Mouse (Mus musculus) ES-Bruce4 (cell line): ENCODE measurements at regions not wholly inside any gene's neighbourhood (a gene's known extent, or its start where the extent isn't known, plus 50 kb on each side); places are given as distances from the start of the nearest gene placed in this dataset.

Source experiments
- H3K27ac ChIP-seq: 2 replicates; pipeline ENCODE4 v1.5.1; 2012; ENCODE audit warnings: low read length, inconsistent platforms; ENCODE audit not compliant: insufficient read depth
- H3K27me3 ChIP-seq: 2 replicates; pipeline ENCODE4 v1.6.1; 2012; ENCODE audit warnings: mild to moderate bottlenecking, low read length, inconsistent platforms; ENCODE audit not compliant: control insufficient read depth, poor library complexity, insufficient read depth, severe bottlenecking
- H3K36me3 ChIP-seq: 2 replicates; pipeline ENCODE4 v1.6.1; 2012; ENCODE audit warnings: inconsistent platforms, mild to moderate bottlenecking, low read length, moderate library complexity; ENCODE audit not compliant: control insufficient read depth, poor library complexity, insufficient read depth, severe bottlenecking
- H3K4me1 ChIP-seq: one replicate; pipeline ENCODE4 v1.8.1; 2011; ENCODE audit warnings: low read length; ENCODE audit not compliant: control insufficient read depth, insufficient read depth
- H3K4me3 ChIP-seq: 2 replicates; pipeline ENCODE4 v1.5.1; 2011; ENCODE audit warnings: low read depth, mild to moderate bottlenecking, low read length
- H3K9ac ChIP-seq: 2 replicates; pipeline ENCODE4 v1.6.1; 2012; ENCODE audit warnings: low read depth, mild to moderate bottlenecking, inconsistent platforms; ENCODE audit not compliant: poor library complexity, severe bottlenecking
- H3K9me3 ChIP-seq: replicated peaks from 2 replicates; pipeline ENCODE4 v1.6.1; 2012; ENCODE audit warnings: mild to moderate bottlenecking, low read length, inconsistent platforms; ENCODE audit not compliant: control insufficient read depth, poor library complexity, insufficient read depth, severe bottlenecking
- CTCF ChIP-seq: IDR thresholded peaks from one replicate; pipeline ENCODE4 v1.8.1; 2011; ENCODE audit warnings: low read depth, low read length
- EP300 ChIP-seq: IDR thresholded peaks from 2 replicates; pipeline ENCODE4 v1.6.1; 2011; ENCODE audit warnings: low read depth, low read length; ENCODE audit not compliant: insufficient read depth
- POLR2A ChIP-seq: IDR thresholded peaks from one replicate; pipeline ENCODE4 v1.8.1; 2011; ENCODE audit warnings: low read length; ENCODE audit not compliant: insufficient read depth

DNA sequence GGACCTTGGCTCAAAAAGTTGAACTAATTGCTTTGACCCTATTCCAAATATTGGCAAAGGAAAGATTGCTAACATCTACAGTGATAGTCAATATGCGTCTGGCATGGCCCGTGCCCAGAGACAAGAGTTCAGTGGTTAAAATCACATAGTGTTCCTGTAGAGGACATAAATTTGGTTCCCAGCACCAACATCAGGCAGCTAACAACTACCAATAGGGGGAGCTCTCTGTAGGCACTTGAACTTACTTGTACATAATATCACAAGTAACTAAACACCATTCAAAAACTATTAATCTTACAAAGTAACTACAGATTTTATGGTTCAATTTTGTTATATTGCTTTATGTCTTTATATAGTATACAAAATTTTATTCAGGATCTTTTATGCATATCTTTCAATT is 74.3 kb downstream of the Serpinb9g start:
- H3K27me3 ChIP-seq, result no peaks in the 10 kb centered on the region
- no peak for TF ChIP-seq EP300
- no peak for TF ChIP-seq CTCF
- TF ChIP-seq POLR2A, result no peak
- H3K9me3 ChIP-seq, result no peaks in the 10 kb centered on the region
- no peak overlapping the region for H3K27ac ChIP-seq
- H3K9ac ChIP-seq, result no peak overlapping the region
- H3K36me3 ChIP-seq, result no peaks in the 10 kb centered on the region
- H3K4me3 ChIP-seq, result no peak overlapping the region
- H3K4me1 ChIP-seq, result no peaks in the 10 kb centered on the region

DNA sequence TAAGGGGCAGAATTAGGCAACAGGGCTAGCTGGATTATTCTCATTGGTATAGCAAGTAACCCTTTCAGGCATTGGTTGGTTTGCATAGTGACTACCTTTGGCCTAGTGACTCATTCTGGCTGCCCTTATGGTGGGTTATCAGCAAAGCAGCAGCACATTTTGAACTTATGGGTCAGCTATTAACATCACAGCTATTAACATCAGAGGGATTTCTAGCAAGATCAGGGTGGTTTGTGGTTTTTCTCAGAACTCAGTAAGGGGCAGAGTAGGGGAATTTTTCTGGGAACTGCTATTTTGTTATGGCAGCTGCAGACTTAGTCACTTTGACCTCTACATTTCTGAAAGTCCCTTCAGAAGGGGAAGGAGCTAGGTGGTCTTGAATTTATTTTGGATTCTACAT is 75.1 kb downstream of the Serpinb9g start:
- Histone ChIP-seq H3K4me1 (no peaks in the 10 kb centered on the region), H3K4me3 (no peak overlapping the region), H3K9ac (no peak overlapping the region), H3K36me3 (no peaks in the 10 kb centered on the region), H3K27me3 (no peaks in the 10 kb centered on the region), H3K9me3 (no peaks in the 10 kb centered on the region; the same call in 1 of the 2 replicates), H3K27ac (no peak overlapping the region)
- TF ChIP-seq EP300 (no peak), CTCF (no peak), POLR2A (no peak)

DNA sequence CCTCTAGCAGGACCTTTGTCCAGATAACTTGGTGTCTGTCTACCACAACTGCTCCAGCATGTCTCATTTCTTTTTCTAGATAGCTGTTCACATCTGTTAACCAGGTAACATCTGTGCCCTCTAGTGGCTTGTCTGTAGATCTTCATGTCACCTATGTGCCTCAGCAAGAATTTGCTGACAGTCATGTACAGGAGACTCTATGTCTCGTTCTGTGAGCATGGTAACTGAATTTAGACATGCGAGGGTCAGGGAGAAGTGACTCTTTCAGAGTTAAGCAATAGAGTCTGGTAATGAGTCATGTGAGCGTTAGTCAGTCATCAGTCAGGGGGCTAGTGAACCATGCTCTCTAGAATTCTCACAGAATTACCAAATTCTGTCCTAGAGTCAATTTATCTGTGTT is 77.0 kb downstream of the Serpinb9g start:
- no peak overlapping the region for H3K4me3 ChIP-seq
- no peak for TF ChIP-seq POLR2A
- no peak for TF ChIP-seq EP300
- no peak for TF ChIP-seq CTCF
- H3K9ac ChIP-seq, result no peak overlapping the region
- H3K4me1 ChIP-seq, result no peaks in the 10 kb centered on the region
- H3K36me3 ChIP-seq, result no peaks in the 10 kb centered on the region
- H3K27me3 ChIP-seq, result no peaks in the 10 kb centered on the region
- H3K27ac ChIP-seq, result no peak overlapping the region
- peaks cover 11% of the 10 kb centered on the region for H3K9me3 ChIP-seq

DNA sequence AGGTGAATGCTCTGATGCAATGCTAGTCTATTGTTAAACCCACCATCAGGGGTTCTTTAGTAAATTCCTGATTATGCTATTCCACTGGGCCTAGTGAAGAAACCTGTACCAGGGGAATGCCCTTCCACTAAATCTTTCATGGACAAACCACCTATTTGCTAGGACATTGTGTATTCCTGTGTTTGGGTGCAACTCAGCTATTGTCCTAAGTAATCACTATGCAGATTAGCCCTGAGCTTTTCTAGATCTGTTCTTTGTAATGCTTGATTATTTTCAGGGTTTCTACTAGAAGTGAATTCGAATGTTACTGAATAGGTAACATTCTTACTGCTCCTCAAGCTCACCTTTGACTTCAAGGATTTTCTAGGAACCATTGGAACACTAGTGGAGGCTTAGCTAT is 78.3 kb downstream of the Serpinb9g start:
- Histone ChIP-seq H3K4me3 (no peak overlapping the region), H3K36me3 (no peaks in the 10 kb centered on the region), H3K27me3 (no peaks in the 10 kb centered on the region), H3K9ac (no peak overlapping the region), H3K9me3 (peaks cover 13% of the 10 kb centered on the region), H3K27ac (no peak overlapping the region), H3K4me1 (no peaks in the 10 kb centered on the region)
- no peak for TF ChIP-seq CTCF
- no peak for TF ChIP-seq POLR2A
- no peak for TF ChIP-seq EP300

DNA sequence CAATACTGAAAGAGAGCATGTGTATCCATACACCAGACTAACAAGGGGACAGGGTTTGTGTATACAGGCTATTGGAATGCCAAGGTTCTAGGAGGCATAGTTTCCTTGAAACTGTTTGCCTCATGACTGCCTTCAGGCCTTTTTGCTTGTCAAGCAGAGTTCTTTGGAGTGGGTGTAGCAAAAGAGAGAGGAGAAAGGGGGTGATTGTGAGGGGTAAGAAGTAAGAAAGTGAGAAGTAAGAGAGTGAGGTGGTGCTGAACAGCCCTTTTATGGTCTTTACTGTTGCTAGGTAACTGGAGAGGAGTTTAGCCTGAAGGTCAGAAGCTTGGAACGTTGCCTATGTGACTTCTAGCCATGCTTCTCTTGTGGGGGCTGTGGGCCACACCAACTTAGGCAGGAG is 78.8 kb downstream of the Serpinb9g start:
- no peak for TF ChIP-seq CTCF
- TF ChIP-seq EP300, result no peak
- TF ChIP-seq POLR2A, result no peak
- H3K9ac ChIP-seq, result no peak overlapping the region
- no peak overlapping the region for H3K4me3 ChIP-seq
- H3K9me3 ChIP-seq, result peaks cover 13% of the 10 kb centered on the region
- H3K27ac ChIP-seq, result no peak overlapping the region
- H3K36me3 ChIP-seq, result no peaks in the 10 kb centered on the region
- no peaks in the 10 kb centered on the region for H3K27me3 ChIP-seq
- no peaks in the 10 kb centered on the region for H3K4me1 ChIP-seq

DNA sequence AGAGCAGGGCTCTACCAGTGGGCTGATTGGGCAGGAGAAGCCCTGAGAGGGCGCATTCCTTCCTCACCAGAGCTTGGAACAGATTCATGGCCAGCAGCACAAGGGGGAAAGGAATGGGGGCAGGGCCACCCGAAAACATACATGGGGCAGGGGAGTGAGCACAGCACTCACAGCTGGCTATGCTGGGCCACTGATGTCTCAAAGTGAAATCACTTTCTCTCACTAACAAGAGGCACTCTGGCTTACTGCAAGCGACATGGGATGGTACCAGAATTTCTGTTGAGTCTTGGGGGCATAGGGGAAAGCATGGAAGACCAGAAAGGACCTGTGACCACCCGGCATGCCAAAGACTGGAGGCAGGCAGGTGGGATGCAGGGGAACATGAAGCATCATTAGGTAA is 83.3 kb downstream of the Serpinb9g start:
- Histone ChIP-seq H3K36me3 (no peaks in the 10 kb centered on the region), H3K9me3 (peaks cover 18% of the 10 kb centered on the region), H3K9ac (no peak overlapping the region), H3K4me1 (no peaks in the 10 kb centered on the region), H3K27ac (no peak overlapping the region), H3K4me3 (no peak overlapping the region), H3K27me3 (no peaks in the 10 kb centered on the region)
- TF ChIP-seq CTCF (no peak), EP300 (no peak), POLR2A (no peak)
